Mouse (Mus musculus) liver, postnatal 0 days (tissue): ENCODE measurements around the gene Polr3f. TPM values are rescaled to one million over a fixed set of nuclear protein-coding genes. Genes with fewer than 3 reads are reported as not detected.

ENCODE experiments used
- ATAC-seq: fragments of 200-750 bp; cut with Nextera tagmentation; 2 replicates; pipeline ENCODE4 v1.8.0; 2017; ENCODE audit warnings: mild to moderate bottlenecking, moderate library complexity
- DNase-seq: peaks from one replicate; pipeline ENCODE4 v3.0.0-alpha.2; 2016
- H3K27ac ChIP-seq: fragments of 300-500 bp; sonication (generic); 2 replicates; pipeline ENCODE4 v1.5.1; 2014; ENCODE audit warnings: antibody characterized with exemption, moderate library complexity, mild to moderate bottlenecking, low read depth
- H3K27me3 ChIP-seq: fragments of 300-500 bp; sonication (generic); 2 replicates; pipeline ENCODE4 v1.6.1; 2014; ENCODE audit warnings: low read length, control low read depth, mixed read lengths; ENCODE audit not compliant: insufficient read depth
- H3K36me3 ChIP-seq: fragments of 300-500 bp; sonication (generic); replicated peaks from 2 replicates; pipeline ENCODE4 v1.6.1; 2014; ENCODE audit warnings: mild to moderate bottlenecking, control low read depth, low read length, moderate library complexity, mixed read lengths; ENCODE audit not compliant: insufficient read depth
- H3K4me1 ChIP-seq: fragments of 300-500 bp; sonication (generic); 2 replicates; pipeline ENCODE4 v1.6.1; 2014; ENCODE audit warnings: antibody characterized with exemption, mild to moderate bottlenecking, control low read depth; ENCODE audit not compliant: insufficient read depth
- H3K4me2 ChIP-seq: fragments of 300-500 bp; sonication (generic); 2 replicates; pipeline ENCODE4 v1.6.1; 2014; ENCODE audit warnings: low read depth, mild to moderate bottlenecking, low read length, moderate library complexity, mixed read lengths
- H3K4me3 ChIP-seq: fragments of 300-500 bp; sonication (generic); 2 replicates; pipeline ENCODE4 v1.5.1; 2014; ENCODE audit warnings: low read depth, low read length
- H3K9ac ChIP-seq: fragments of 300-500 bp; sonication (generic); replicated peaks from 2 replicates; pipeline ENCODE4 v1.6.1; 2014; ENCODE audit warnings: mild to moderate bottlenecking, moderate library complexity
- H3K9me3 ChIP-seq: fragments of 300-500 bp; sonication (generic); 2 replicates; pipeline ENCODE4 v1.6.1; 2016; ENCODE audit warnings: mild to moderate bottlenecking, control low read depth, low read length, mixed read lengths
- CTCF ChIP-seq: sonication (generic); IDR thresholded peaks from 2 replicates; pipeline ENCODE4 v1.5.1; 2016; ENCODE audit warnings: antibody characterized with exemption, low read depth
- EP300 ChIP-seq: IDR thresholded peaks from 2 replicates; pipeline ENCODE4 v1.6.1; 2016; ENCODE audit warnings: antibody characterized with exemption, low read depth, mild to moderate bottlenecking
- WGBS: fragments of 180-500 bp; shearing (Covaris S2); extraction: QIAGEN DNeasy Blood & Tissue Kit; methylation state at CpG from one replicate; pipeline ENCODE4 v1.1.7; 2014; ENCODE audit not compliant: insufficient replicate concordance; 5-methylcytosine and 5-hydroxymethylcytosine counted together
- polyA plus RNA-seq: library from polyadenylated mRNA; unstranded; fragments of >200 nt; fragmentation: Nextera tagmentation; extraction: Ambion mirVana; gene quantifications from 2 replicates; pipeline ENCODE4 v1.2.1, GENCODE M21; 2015

Gene Polr3f
- polyA plus RNA-seq, 1 experiment from 2014 or later = 5.9 TPM

DNA sequence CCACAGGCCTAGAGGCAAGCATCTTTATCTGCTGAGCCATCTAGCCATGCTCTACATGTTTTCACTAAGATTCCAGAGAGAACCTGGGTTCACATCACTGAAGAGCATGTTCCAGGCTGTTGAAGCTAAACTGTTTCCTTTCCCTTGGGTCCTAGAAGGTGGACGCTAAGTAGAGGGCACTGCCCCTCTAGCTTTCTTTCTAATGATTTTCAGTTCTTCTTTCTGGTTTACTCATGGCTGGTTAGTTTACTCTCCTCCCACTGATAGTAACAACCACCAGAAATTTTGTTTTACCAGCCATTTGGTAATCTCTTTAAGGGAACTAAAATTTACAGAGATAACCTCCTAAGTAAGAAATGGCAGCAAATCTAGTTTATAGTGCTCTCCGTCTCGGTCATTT is 26.4 kb downstream of the Polr3f start:
- H3K9me3 ChIP-seq = no peaks in the 10 kb centered on the region

DNA sequence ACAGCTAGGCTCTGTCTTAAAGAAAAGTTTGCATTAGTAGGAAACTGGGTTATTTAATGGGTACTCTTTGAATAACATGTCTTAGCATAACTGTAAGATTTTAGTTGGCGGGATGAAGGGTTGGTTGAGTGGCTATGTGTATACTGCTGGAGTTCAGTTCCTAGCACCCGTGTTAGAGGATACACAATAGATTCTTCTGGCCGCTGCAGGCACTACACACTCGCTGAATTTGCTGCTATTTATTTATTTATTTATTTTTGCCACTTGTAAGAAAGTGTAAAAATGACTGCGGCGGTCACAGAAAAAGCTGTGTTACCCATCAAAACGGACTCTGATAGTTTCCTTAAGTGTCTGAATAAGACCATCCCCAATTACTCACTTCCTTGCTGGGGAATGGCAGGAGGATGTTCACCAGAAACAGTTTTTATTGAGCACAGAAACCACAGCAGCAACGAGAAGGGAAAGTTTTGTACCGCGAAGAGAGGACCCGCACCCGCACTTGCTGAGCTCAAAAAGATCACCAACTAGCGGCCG is 27.8 kb downstream of the Polr3f start:
- WGBS = 2% methylated on average over 14 of the region's 14 CpGs
- TF ChIP-seq CTCF = no peak
- no peak for TF ChIP-seq EP300
- H3K9me3 ChIP-seq = no peaks in the 10 kb centered on the region
- peak overlapping the region; percentile 81 for H3K9ac ChIP-seq
- H3K4me2 ChIP-seq = peak overlapping the region; percentile 73
- DNase-seq (peak; percentile 14), ATAC-seq (no peak)
- H3K4me3 ChIP-seq = peak overlapping the region; percentile 81
- peak overlapping the region; percentile 84 for H3K27ac ChIP-seq
- no peaks in the 10 kb centered on the region for H3K27me3 ChIP-seq
- H3K36me3 ChIP-seq = peaks cover 10% of the 10 kb centered on the region
- H3K4me1 ChIP-seq = peaks cover 14% of the 10 kb centered on the region

More for the DNA sequence above, 26.4 kb downstream of the Polr3f start:
- 89% methylated on average over 3 of the region's 3 CpGs for WGBS
- DNase-seq = no peak
- Histone ChIP-seq H3K4me3 (no peak overlapping the region), H3K27me3 (no peaks in the 10 kb centered on the region), H3K9ac (no peak overlapping the region), H3K27ac (no peak overlapping the region), H3K4me1 (peaks cover 14% of the 10 kb centered on the region), H3K36me3 (no peaks in the 10 kb centered on the region), H3K4me2 (no peak overlapping the region)
- ATAC-seq = no peak
- TF ChIP-seq EP300 (no peak), CTCF (no peak)

DNA sequence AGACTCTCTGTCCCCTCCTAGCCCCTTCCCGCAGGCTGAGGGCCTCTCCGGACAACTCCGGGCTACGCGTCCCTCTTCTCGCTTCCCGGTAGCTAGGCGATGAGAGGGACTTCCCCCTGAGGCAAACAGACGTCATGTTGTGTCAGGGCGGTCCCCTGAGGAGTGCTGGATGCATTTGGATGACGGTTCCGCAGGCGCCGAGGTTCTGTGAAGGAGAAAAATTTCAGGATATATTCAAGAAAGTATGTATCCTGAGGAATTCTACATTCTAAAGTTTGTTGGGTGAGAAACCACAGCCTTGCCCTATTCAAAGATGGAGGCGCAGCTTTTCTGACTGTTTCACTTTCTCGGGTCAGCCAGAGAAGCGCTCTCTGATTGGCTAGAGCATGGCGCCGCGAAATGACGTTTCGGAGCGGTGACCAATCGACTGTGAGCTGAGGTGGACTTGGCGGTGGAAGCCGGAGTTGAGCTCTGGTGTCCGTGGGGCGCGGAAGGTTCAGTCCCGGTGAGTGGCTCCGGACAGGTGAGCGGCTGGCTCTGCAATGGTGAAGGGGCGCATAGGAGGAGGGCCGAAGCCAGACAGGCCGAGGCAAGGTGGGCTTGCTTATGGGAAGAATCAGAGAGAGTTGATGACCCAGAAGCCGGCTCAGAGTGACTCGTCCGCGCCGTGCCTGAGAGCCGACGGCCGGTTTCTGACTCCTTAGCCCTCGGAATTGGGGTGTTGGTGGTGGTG is 28.5 kb downstream of the Polr3f start, which contains the start of gene Sec23b:
TSS of gene Sec23b (plus strand) at position 410 of the 733 bp plus-strand sequence.
- DNase-seq (peak; percentile 97), ATAC-seq (peak; percentile 99)
- TF ChIP-seq CTCF (no peak), EP300 (no peak)
- Histone ChIP-seq H3K27ac (peak within 1 kb of the TSS; percentile 84), H3K4me3 (peak within 1 kb of the TSS; percentile 81), H3K27me3 (no peaks in the 10 kb centered on the region), H3K36me3 (peaks cover 10% of the 10 kb centered on the region), H3K9me3 (no peaks in the 10 kb centered on the region), H3K4me1 (peaks cover 12% of the 10 kb centered on the region), H3K9ac (peak within 1 kb of the TSS; percentile 81), H3K4me2 (peak within 1 kb of the TSS; percentile 73)
- WGBS = under 1% methylated on average over 44 of the region's 44 CpGs

GRCm38 (mm10) chr2:144588723-144589122 is 61.2 kb downstream of the Polr3f start:
- DNase-seq (no peak), ATAC-seq (no peak)
- peak; percentile 38 for TF ChIP-seq CTCF
- no peak for TF ChIP-seq EP300
- Histone ChIP-seq H3K4me3 (no peak overlapping the region), H3K4me1 (0 out of 2 replicates have a peak, but pooled peaks cover 2% of the 10 kb centered on the region), H3K36me3 (peaks cover 59% of the 10 kb centered on the region), H3K27ac (no peak overlapping the region), H3K9ac (no peak overlapping the region), H3K4me2 (no peak overlapping the region), H3K27me3 (no peaks in the 10 kb centered on the region), H3K9me3 (no peaks in the 10 kb centered on the region)
- WGBS = 78% methylated on average over 4 of the region's 4 CpGs

Other genes with a start within 250 kb of the Polr3f start
- 0.09 and 0.25 TPM in 2 replicates for gene Ovol2, start 195.6 kb upstream of the Polr3f start, polyA plus RNA-seq
- 10.2 and 12.3 TPM in 2 replicates for gene Kat14, start 158.7 kb upstream of the Polr3f start, polyA plus RNA-seq
- gene Pet117, start 158.7 kb upstream of the Polr3f start, polyA plus RNA-seq = 1.6 and 2.2 TPM in 2 replicates
- gene Dzank1, start 304 bp upstream of the Polr3f start, polyA plus RNA-seq = 0.02 and 0.04 TPM in 2 replicates
- 10.0 and 11.3 TPM in 2 replicates for gene Rbbp9, start 23.2 kb downstream of the Polr3f start, polyA plus RNA-seq
- 29.4 and 30.9 TPM in 2 replicates for gene Sec23b, start 28.5 kb downstream of the Polr3f start, polyA plus RNA-seq
- gene Smim26, start 66.3 kb downstream of the Polr3f start, polyA plus RNA-seq = 35.6 and 39.6 TPM in 2 replicates
- gene Dtd1, start 72.2 kb downstream of the Polr3f start, polyA plus RNA-seq = 16.5 and 17.1 TPM in 2 replicates